Mouse (Mus musculus) spleen, postnatal 4 days (tissue): ENCODE data around the gene Aldh1a2.

ENCODE experiments used
- DNase-seq, 2 experiments: peaks; one replicate each; pipeline ENCODE4 v3.0.0; 2022; ENCODE audit warnings: low spot score in 2 of 2

Aldh1a2 gene

DNA sequence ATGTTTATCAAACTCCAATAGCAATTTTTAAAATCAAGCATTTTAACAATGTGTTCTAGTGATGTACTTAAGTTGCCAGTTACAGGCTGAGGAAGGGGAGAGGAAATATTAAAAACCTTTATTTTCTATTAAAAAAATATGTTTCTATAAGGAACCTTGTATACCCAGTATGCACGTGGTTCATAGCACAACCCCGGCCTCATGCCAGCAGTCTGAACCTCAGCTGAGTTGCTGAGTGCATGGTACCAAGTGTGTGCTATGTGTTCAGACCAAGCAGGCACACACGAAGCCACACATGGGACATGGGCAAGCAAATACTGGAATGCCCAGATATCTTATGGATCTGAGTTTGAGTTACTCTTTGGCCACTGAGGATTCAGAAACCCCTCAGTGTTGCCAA, 74.2 kb downstream of the Aldh1a2 start:
- DNase-seq = no peak

DNA sequence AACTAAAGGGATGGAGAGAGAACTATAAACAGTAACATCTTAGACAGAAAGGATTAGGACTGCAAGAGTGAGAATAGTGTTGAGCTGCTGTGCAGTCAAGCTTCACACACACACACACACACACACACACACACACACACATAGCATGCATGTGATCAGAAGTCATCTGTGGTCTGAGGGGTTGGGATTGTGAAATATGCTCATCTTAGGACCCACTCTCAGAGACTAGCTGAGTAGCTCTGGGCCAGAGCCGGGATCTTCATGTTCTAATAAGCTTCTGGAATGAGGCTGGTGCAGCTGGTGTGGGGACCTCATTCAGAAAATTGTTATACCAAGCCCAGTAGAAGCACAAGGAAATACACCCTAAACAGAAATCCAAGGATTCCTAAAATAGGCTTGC, 75.1 kb downstream of the Aldh1a2 start:
- no peak for DNase-seq

DNA sequence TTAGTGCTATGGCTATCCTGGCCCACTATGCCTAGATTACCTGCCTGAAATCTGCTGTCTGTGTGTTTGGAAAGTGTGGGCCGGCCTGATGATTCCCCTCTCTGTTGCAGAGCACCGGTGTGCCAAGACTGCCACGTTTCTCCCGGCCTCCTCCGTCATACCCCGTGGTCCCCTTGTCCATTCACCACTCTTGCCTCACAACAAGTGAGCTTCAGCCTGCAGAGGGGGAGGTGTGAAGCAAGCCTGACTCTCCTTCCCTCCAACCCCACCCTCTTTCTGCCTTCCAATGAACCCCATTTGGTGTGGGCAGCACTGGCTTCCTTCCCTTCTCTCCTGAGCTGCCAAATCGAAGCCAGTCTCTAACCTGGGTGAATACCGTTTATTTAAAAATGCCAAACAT, 79.9 kb downstream of the Aldh1a2 start:
- DNase-seq = no peak

DNA sequence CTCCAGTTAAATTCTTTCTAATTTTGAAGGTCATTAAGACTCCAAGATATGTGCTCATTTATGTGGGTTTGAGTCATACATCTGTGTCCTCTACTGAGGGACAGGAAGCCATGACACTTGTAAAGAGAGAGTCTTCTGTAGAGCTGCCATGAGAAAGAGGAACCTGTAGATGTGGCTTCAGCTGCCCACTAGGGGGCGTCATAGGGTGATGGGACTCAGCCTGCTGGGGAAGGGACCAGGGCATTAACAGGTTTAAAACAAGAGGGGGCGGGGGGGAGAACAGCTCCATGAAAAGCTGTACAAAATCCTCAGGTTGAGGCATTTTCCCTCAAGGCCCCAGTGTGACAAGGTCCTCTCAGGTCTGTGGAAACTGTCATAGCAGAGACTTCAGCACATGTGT, 88.0 kb downstream of the Aldh1a2 start:
- DNase-seq = no peak

DNA sequence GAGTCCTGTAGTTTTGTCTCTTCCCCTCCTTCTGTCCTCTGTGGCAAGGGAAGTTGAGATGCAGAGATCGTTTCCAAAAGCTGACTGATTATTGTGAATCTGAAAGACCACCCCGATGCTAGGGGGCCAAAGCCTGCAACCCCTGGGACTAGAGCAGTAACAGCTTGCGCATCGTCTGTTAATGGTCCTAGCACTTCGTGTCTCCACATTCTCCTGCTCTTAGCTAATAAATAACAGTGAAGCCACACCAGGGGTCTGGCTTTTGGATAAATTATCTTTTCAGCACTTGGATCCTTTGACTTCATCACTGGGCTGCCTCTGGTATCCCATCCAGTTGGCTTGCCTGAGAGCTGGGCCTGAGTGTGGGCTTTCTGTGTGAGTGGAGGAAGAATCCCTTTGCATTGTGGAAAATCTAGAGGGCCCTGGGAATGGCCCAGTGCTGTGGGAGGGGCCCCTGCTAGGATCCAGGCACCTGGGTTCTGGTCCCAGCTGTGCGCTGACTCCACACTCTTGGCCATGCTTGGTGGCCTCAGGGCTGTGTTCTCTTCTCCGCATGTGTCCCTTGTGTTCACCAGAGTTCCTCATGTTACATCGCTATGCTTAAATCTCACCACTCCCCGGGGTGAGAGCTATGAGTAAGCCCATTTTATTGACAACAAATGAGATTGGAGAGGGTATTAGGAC, 91.7 kb downstream of the Aldh1a2 start:
- DNase-seq = no peak

DNA sequence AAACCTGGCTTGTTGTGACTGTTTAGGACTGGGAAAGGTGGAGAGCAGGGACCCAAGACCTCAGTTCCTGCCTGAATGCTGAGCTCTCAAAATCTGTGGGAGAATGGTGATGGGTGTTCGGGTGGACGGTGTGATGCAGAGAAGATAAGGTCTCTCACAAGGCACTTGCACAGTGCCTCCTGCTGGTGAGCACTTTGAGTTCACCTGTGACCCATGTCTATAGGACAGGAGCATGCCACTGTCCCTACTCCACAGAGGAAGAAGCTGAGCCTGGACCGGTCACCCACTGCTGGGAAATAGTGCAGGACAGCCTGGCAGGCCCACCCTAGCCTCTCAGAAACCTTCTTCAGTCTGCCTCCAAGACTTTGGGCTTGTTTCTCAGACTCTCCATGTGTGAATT, 100.4 kb downstream of the Aldh1a2 start:
- DNase-seq = no peak

DNA sequence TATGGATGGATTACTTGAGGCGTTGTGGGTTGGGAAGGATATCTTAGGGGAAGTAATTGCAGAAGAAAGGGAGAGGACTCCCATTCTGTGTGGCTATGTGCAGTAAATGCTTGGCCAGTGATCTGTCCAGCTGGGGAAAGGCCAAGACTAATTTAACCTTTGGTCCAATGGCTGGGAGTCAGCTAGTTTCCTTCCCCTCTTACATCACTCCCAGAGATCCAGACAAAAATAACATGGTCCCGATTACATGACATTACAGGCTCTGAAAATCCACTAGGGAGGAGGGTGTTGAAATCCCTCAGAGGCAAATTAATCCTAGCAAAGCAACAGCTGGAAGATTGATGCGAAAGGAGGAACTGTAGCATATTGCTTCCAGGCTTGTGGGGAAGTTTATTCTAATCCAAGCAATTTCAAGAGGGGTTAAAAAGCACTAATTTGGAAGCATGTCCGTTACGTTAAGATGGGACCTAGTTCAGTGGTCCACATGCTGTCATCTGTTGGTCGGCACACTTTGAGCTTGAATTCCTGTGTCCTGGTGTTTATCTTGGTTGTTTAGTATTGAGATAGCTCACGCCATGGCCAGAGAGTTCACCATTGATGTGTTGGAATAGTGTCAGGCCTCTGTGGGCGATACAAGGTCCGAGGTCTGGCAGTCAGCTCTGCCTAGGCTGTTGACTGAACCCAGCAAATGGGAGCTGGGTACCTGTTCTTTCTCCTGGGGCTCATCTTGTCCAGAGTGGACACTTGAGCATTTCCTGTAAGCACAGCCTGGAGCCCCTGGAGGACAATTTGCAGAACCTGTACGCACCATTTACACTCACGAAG, 101.7 kb downstream of the Aldh1a2 start:
- DNase-seq = no peak

DNA sequence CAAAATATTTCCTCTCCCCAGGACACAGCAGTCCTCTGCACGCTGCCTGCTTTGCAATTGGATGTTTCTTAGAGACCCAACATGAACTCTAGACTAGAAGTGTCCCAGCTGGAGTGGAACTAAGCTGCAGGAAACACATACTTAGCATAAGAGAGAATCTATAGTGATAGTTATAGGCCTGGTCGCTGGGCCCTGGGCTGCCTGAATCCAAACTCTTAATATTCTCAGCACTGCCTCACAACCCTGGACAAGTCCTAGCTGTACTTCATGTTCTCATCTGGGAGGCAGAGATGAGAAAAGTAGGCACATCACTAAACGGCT, 102.3 kb downstream of the Aldh1a2 start:
- no peak for DNase-seq

DNA sequence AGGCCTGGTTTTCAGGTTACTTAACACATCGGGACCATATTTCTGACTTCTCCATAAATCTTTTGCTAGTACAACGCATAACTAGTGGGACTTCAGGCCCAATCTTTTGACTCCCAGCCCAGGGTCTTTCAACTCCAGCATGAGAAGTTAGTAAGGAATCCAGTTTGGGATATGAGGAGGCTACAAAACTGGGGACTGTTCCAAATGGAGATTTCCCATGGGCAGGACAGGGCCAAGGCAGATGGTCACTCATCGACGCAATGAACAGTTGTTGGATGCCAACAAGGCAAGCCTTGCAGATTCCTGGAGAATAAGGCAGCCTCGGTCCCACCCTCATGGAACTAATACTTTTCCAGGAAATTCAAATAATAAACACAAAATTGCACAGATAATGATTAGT, 104.2 kb downstream of the Aldh1a2 start:
- DNase-seq = no peak

DNA sequence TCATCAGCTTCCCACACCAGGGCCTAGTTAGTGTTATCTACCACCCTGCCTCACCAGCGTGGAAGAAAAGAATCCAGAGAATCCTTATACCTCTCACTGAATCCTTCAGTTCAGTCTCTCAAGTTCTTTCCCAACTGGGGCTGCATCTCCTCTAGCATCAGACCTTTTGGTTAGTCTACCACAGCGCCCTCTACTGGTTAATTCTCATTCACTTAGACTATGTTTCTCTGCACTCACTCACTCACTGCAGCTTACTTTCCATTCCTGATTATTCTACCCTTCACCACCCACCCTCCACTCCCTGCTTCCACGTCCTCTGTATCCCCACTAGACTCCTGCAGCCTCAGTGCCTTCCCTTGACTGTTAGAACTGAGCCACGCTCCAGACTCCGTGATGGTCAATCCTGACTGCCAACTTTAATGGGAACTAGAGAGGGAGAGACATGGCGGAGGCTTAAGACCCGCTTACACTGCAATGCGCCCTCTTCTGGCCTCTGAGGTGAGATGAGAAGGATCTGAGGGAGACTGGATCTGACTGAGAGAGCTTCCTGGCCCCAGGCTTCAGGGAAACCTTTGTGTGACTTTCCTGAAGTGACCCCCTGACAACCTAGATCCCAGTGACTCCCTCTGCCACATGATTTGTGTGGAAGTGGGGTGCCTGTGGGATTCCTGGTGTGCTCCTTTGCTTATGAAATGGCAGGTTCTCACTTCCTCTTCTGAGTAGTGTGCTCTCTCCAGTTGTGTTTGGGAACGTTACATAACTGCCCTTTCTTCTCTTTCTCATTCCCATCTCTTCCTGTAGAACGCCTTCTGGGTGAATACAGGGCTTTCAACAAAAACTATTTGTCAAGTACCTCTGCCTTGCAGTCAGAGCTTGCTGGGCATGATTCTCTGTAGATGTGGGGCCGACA, 104.9 kb downstream of the Aldh1a2 start:
- no peak for DNase-seq

DNA sequence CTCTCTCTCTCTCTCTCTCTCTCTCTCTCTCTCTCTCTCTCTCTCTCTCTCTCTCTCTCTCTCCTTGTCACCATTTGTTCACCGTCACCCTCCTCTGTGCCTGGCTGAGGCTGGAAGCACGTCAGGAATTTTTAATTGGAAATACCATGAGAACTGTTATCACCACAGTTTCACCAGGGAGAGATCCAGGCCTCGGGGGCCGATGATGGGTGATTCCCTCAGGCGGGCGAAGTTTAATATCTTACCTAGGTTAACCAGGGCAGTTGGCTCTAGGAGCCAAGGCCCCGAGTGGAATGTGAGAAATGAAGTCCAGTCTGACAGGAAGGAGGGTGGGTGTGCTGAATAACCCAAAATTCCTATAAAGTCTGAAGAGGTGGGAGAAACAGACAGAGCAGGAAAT, 105.8 kb downstream of the Aldh1a2 start:
- DNase-seq = no peak

DNA sequence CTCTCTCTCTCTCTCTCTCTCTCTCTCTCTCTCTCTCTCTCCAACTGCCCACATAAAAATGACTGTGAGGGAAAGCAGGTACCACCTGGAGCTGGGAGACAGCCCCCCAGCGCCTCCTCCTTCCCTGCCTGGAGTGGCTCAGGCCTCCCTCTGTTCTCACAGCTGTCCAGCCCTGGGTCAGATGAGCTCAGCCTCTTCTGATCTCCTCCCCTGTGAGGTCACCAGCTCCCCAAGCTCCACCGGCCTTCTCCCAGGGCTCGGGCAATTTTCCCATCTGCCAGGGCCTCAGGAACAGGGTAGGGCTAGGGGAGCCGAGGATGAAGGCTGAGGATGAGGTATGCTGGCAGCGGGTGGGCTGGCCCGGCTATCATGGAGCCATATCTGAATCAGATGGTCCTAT, 106.3 kb downstream of the Aldh1a2 start:
- no peak for DNase-seq

DNA sequence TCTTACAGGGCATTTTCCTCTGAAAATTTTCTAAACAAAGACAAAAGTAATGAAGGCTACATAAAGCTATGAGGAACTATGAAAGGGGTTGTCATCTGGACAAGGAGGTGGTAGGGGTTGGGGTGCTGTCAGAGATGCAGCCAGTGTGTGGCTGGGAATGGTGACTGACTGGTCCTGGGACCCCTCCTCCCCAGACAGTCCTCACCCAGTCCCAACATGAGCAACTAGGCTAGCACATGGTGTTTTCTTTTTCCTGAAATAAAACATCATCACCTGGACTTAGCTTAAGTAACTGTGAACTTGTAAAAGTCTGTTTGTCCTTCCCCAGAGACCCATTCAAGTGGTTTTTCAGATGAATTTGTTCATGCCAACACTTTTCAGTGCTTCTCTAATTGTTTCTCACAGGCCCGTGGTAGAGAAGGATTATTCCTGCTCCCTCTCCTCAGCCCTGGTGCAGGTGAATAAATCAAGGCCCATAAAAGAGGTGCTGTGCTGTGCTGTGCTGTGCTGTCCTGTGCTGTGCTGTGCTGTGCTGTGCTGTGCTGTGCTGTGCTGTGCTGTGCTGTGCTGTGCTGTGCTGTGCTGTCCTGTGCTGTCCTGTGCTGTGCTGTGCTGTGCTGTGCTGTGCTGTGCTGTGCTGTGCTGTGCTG, 107.8 kb downstream of the Aldh1a2 start:
- DNase-seq = no peak

DNA sequence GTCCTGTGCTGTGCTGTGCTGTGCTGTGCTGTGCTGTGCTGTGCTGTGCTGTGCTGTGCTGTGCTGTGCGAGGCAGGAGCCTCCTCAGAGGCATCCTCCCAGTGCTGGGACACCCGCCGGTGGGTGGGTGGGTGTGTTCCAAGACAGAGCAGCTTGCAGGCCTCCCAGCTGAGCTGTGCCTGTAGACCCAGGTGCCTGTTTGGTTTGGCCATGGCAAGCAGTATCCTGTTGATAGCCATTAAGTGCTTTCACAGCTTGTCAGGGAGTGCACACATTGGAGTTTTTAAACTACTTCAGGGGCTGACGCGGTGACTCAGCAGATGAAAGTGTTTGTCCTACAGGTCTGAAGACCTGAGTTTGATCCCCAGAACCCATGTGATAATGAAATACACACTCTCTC, 108.5 kb downstream of the Aldh1a2 start:
- no peak for DNase-seq

DNA sequence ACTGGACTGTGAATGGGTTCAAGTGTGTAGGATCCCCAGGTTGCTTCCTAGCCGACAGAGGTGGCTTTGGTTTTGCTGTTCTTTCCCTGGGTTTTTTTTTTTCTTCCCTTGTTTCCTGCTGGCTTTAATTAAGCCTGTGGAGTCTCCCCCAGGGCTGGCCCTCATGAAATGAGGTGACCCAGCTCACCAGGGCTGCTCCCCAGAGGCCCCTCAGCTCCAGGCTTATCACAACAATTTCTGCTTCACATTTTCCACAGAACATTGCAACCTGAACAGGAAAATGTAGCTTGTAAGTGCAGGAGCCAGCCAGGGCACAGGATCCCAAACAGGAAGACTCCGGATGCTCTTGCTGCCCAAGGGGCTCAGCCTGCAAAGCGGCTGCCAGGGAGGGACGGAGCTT, 110.7 kb downstream of the Aldh1a2 start:
- DNase-seq = no peak

DNA sequence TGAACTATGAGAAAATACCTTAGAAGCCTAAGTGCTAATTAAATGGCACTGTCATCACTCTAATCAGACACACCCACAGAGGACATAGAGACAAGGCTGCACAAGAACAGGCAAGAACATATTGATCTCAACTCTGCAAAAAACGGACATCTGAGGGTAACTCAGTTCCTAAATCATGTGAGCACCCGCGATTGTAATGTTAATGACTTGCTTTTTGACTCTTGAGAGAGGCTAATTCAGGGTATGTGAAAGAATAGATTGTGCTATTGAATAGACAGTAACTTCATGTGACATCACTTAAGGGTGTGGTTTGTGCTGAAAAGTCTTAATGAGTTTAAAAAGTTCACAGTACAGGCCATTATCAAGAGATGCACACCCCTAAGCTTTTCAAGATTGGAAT, 116.1 kb downstream of the Aldh1a2 start:
- no peak for DNase-seq

DNA sequence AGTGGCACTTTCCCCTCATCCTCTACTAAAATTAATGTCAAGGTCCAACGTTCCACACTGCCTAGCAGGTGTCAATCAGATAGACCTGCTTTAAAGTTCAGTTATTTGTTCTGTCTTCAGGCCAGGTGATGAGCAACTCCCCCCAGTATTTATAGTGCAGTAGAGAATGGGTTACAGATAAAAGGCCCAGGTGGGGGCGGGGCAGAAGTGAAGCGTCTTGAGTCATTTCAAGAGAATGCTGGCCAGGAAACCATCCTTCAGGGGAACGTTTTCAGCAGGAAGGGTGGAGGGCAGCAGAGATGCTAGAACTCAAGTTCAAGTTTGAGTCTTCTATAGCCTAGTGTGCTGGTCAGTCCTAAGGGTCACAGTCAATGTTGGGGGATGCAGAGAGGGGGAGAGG, 121.1 kb downstream of the Aldh1a2 start:
- no peak for DNase-seq

DNA sequence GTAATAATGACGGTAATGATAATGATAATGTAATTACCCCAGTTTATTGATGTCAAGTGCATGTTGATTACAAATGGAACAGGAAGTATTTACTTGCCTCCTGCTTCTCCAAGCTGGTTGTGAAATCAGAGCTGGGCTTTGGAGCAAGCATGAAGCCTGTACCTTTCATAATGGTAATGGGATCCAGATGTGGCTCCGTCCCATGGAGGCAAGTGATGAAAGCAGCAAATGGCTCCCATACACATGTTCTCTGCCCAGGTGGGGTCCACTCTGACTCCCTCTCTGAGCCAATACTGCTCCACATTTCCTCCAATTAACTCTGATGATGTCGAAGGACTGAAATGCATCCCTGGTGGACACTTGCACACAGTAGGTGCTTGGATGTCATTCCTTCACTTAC, 121.8 kb downstream of the Aldh1a2 start:
- no peak for DNase-seq

DNA sequence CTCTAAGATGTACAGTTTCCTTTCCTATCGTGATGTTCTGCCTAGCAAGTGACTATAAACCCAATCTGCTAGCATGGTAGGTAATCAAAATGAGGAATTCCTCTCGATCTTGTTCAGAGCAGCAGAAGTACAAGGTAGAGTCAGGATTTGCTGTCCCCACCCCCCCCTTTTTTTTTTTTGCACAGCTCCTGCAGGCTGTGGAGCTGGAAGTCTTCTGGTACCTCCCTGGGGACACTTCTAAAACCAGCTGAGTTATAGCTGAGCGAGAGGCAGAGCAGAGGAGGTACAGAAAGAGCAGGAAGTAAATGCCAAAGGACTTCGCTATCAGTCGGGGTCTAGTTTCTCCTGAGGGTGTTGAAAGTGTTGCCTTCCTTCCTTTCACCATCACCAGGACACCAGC, 124.5 kb downstream of the Aldh1a2 start:
- DNase-seq = no peak
